Mouse (Mus musculus) fat pad, adult 2 months (tissue): ENCODE results near the gene 1700069L16Rik.

Experiments
- DNase-seq: peaks from one replicate; pipeline ENCODE4 v3.0.0-alpha.2; 2011; ENCODE audit warnings: low read depth, low spot score; ENCODE audit errors: extremely low read depth

Gene 1700069L16Rik

DNA sequence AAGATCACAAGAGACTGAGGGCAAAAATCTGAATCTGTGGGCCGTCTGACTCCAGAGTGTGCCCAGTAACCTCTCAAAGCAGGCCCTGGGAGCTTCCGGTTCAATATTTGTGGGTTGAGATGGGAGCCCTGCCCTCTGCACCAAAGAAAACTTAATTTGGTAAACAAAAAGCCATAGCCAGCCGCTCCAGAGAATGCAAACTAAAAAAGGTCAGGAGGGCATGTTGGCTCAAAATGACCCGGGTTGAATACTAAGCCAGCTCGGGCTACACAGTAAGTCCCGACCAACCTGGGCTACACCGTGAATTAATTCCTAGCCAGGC is 10.4 kb upstream of the 1700069L16Rik start:
- no peak for DNase-seq

DNA sequence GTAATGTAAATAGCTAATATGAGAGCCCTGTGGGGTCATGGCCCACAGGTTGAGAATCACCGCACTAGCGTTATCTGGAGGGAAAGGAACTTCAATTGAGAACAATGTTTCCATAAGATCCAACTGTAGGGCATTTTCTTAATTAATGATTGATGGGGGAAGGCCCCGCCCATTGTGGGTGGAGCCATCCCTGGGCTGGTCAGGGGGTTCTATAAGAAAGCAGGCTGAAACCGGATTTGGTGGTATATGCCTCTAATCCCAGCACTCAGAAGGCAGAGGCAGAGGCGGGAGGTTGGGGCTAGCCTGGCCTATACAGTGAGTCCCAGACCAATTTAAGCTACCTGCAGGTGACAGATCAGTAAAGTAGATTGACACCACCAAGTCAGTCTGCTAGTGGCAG is 9.8 kb upstream of the 1700069L16Rik start:
- DNase-seq, result no peak

DNA sequence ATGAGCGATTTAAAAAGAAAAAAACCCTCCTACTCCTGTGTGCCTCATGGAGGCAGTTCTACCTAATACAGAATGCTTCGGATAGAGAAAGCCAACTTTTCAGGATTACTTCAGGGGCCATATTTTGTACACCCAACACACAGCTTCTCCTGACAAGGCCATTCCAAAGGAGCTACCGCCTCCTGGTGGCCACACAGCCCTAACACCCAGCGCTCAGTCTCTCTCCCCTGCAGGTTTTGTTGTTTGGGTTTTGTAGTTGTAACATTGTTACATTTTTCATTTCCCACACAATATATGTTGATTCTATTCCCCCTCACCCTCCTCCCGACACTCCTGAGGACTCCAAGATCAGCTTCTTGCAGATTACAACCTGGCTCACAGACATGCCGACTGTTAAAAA is 7.6 kb upstream of the 1700069L16Rik start:
- DNase-seq, result no peak

DNA sequence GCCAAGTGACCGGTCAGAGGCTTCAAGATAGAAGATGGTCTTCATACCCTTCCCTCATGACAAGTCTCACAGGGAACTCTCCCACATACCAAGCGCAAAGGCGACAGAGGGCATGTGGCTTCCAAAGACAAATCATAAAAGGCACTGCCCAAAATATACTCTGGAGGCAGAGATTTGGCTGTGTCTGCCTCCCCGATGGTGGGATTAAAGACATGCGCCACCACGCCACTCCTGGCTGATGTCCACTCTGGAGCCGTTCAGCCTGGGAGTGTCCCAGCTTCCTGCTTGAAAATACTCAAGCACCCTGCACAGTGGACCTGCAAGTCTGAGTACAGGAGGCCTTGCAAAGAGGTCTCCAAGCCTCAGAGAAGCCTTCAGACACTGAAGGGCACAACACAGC is 6.6 kb upstream of the 1700069L16Rik start:
- no peak for DNase-seq

DNA sequence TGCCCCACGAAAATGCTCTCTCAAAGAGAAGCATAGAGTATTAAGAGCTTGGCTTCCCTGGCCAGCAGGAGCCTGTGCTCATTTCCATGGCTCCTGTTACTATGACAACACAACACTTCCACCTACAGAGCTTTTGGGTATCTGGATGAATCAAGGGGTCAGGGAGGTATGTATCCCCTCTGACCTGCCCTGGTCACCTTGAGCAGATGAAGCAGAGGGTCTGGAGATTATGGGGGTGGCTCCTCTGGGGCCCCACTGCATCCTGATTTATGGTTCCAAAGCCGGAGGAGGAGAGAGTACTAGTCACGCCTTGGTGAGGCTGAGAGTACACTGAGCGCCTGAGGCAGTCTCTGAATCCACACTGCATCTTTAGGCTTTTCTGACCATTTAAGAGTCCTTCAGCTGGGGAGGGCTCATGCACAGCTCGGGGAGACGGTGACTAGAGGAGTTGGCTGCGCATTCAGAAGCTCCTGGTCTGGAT is 6.1 kb upstream of the 1700069L16Rik start:
- DNase-seq, result no peak

DNA sequence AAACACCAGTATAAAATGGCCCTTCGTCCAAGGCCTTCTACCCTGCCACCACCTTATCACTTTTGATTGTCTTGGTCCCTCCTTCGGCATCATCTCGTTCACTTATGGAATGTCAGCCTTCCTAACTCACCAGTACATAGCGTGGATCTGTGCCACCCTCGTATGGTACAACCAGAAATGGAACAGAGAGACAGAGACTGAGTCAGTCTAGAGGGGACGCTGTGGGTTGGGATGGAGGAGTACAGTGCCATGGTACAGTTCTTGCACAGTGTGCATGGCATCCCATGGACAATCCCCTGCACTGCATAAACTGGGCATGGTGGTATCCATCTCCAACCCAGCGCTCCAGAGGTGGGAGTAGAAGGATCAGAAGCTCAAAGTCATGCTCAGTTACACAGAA is 4.1 kb upstream of the 1700069L16Rik start:
- DNase-seq, result no peak

DNA sequence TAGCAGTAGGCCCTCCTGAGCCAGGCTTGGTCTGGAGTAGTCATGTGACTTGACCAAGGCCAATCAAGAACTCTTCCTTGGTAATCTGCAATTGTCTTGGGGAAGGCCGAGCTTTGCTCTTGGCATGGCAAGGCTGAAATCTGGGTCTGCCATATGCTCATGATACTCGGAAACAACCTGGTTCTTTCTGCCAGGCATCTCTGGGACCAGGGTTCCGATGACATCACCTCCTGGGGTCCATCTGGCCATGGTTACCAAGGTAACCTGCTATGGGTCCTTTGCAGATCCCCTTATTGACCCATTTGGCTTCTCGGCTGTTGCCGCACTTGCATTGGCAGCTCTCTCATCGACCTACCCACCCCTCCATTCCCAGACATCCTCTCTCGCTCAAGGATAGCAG is 3.4 kb upstream of the 1700069L16Rik start:
- no peak for DNase-seq

DNA sequence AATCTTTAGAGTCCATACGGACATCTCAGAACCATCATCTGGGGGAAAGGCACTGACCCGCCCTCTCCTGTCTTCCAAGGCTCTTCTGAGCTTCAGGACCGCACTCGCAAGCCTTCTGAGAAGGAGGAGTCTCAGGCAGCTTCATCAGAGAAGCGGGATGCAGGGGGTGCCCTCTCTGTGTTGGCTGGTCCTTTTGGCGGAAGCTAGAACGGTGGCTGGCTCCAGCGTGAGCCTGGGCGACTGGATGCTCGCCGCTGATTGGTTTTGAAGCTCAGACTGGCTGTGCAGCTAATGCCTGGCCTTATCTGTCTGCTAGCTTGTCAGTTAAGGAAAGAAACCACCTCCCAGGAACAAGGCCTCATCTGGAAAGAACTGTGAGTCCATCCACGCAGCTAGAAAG is 2.7 kb upstream of the 1700069L16Rik start:
- no peak for DNase-seq

DNA sequence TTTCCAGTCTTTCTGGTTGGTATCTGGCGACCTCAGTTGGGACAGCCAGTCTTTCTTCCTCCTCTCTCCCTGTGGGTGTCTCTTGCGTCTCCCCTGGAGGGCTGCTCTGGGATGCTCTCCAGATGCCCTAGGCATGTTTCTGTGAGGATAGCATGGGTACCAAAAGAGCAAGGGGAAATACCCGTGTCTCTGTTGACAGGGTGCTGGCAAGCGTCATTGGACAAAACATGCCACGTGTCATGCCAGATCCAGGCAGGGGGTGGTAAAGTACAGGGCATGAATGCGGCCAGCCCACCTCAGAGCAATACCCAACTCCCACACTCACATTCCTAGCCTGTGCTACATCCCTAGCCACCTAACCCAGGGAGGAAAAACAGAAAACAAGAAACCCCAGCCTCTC is 2.0 kb upstream of the 1700069L16Rik start:
- no peak for DNase-seq

DNA sequence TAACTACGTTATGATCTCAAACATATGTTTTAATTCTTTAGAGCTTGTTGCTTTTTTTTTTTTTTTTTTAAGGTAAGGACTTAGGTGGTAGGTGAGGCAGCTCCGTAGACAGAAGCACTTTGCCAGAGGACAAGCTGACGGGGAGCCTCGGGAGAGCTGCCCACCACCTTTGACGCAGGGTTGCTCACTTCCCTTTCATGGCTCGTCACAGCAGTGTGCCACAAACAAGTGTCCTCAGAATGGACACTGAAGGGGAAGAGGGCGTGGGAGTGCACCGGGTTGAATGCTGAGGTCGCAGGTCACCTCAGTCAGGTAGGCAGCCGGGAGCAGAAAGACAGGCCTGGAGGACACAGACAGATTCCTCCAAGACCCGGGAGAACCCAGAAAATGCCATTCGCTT is 845 bp upstream of the 1700069L16Rik start:
- no peak for DNase-seq

DNA sequence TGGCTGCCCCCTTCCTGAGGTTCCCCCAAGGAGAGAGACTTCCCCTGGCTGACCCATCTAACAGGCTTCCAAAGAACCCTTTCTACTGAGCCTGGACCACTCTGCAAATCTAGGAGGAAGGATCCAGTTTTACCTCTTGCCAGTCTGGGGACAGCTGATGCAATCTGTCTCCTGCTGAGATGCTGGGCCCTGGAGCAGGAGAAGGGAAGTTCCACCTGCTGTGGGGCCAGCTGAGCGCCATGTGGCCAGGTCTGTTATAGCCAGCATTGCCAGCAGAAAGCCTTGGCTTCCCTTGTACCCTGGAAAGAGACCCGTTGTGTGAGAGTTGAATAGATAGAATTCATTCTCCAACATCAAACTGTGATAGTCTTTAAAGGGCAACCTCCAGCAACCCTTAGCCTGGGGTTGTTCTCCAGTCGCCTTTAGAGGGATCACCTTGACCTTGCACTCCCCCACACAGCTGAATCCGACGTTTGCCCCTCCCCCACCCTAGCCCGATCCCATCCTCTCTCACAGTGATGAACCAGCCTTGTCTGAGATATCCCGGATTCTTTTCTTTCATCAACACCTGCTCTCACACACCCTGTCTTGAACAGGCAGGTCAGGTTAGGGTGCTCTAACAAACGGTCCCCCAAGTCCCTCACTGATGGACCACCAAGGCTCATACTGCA is 870 bp downstream of the 1700069L16Rik start:
- DNase-seq, result no peak

DNA sequence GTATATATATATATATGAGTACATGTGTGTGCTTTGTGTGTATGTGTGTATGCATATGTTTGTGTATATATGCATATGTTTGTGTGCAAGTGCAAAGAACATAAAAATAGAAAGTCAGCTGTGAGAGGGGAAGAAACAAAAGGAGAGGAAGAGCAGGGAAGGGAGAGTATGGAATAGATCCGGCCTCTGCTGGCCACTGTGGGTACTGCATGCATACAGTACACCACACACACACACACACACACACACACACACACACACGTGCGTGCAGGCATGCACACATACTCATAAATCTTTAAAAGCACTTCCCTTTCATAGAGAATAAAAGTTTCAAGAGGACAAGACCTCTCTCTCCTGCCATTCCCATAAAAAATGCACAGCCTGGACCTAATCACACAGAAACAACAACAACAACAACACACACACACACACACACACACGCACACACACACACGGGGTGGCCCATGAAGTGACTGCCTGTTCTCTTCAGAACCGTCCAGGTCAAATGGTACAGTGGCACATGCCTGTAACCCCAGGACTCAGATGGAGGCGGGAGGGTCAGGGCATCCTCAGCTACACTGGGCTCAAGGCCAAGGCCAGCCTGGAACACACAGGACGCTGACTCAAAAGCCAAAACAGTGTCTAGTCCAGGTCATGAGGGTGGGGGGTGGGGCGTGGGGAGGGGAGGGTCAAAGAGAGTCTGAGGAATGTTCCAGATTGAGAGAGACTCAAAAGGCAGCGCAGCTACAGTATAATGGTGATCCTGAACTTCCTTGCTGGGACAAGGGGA is 2.2 kb downstream of the 1700069L16Rik start:
- DNase-seq, result no peak

DNA sequence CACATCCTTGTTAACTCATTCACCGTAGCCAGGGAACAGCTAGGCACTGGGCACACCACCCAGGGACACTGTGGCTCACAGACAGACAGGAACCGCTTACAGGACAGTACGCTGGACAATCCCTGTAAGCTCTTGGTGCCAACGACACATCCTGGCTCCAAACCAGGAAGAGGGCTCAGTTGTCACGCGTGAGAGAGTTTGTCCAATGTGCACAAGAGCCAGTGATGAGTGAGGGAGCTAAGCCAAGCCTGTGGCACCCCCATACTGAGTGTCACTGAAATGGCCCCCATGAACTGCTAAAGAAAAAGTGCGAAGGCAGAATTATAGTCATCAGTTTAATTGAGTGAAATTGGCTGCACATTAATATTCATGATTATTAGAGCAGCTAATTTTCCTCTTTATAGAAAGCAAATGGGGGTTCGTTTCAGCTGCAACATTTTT is 5.3 kb downstream of the 1700069L16Rik start:
- DNase-seq, result no peak

DNA sequence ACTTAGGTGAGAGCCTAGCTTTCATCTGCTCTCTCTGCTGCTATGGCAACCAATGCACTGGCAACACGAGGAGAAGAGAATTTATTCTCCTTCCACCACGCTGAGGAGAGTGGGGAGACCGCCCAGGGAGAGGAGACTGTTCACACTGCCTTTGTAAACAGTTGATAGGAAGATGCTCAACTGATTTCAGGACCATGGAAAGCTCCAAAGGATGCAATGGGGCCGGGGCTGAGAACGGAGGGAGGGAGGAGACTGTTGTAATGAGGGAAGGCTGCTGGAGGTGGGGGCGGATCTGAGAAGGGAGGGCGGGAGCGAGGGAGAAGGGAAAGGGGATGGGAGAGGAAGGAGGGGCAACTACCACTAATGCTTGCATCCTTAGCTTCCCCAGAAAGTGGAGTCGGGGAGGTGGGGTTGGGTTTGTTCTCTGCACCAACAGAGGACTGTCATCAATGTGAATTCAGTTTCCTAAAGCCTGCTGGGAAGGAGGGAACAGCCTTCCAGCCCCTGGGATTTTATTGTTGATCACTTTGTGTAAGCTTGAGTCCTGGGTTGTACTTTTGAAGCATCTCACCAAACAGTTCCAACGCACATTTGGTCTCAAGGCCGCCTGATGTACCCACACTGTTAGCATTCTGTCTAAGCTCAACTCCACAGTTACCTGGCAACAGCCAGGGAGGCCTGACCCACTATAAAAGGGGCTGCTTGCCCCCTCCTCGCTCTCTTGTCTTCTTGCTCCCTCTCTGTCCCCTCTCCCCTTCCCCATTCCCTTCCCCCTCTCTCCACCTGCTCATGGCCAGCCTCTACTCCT is 7.8 kb downstream of the 1700069L16Rik start:
- DNase-seq, result no peak

DNA sequence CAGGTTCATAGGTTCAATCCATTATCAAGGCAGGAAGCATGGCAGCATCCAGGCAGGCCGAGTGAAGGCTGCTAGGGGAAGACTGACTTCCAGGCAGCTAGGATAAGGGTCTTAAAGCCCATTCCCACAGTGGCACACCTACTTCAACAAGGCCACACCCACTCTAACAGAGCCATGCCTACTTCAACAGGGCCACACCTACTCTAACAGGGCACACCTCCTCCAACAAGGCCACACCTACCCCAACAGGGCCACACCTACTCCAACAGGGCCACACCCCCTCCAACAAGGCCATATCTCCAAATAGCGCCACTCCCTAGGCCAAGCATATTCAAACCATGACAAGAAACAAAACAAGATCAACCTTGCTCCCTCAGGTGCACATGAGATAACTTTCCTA is 11.7 kb downstream of the 1700069L16Rik start:
- no peak for DNase-seq

DNA sequence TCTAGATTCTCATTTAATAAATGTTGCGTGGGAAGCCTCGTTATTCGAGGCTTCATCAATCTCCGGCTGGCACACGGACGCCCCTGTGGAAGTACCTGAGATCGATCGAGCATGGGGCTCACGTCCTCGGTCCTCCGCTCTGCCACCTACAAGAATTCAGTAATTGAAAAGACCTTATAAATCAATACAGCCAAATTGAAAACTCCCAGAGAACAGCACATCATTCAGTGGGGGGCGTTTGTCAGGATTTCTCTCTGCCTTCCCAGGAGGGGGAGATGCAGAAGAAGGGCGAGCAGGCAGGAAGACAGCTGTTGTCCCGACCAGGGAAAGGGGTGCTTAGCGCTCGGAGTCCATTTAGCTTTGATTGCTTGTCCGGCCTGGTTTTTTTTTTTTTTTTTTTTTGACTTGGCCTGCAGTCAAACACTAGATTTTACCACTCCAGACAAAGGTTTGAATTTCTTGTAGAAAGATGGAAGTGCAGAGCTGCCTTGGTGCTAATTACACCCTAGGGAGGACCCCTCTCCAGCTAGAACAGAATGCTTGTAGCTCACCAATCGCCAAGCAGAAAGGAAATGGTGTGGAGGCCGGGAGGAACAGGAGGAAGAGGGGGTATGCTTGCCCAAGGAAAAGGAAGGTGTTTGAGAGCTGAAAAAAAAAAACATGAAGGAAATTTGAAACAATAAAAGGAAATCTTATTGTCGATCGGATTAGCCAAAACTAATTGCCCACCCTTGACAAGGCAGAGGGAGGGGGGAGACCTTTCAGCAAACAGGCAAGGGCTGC is 20.6 kb downstream of the 1700069L16Rik start:
- DNase-seq, result no peak

DNA sequence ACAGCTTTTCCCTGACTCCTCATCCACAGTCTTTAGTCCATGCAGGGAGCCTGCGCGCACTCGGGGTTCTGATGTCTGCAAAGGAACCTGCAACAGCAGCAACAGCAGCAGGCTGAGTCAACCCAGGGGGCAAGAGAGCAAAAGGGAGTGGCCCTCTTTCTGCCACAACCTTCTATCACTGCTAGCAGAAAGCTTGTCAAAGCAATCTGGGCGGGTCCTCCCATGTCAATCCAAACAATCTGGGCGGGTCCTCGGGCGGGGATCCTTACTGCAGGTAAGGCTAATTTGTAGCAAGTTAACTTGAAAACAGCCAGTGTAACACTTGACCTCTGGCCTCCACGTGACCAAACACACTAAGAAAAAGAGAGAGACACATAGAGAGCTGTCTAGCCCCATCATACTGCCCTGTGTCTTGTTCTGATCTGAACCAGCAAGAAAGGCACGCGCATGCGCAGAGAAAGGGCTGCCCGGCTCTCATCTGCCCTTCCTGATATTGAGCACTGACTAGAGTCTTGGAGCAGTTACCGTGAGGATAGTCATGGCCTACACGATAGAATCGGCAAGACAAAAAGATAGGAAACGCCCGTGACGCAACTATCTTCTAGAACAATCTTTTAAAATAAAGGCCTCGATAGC is 24.1 kb downstream of the 1700069L16Rik start:
- DNase-seq, result no peak

DNA sequence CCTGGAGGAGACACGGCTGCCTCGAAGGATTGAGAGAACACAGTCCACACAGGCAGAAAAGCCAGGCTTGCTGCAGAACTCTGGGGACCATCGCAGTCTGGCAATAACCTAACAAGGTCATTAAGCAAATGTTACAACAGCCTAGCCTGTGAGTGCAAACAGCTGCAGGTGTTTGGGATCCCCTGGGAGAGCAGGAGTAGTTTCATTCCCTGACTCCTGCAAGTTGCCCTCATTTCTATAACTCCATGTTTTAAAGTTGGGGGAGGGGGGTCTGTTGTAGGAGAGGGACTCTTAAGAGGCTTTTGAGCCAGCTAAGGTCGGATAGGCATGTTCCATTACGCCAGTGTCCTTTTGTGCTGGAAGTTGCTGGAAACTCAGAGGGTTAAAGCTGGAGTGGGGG is 30.2 kb downstream of the 1700069L16Rik start:
- no peak for DNase-seq

DNA sequence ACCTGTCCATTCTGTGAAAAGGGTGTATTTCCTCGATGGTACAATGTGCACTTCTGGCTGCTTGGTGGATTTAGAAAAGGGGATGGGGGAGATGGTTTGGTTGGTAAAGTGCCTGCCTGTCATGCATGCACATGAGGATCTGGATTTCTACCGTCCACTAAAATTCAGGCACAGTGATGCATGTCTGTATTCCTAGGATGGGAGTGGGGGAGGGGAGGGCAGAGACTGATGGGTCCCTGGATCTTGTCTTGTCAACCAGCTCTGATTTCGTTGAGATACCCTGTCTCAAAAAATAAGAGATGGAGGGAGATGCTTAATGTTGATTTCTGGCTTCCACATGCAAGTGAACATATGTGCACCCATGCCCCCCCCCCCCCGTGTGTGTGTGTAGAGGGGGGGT is 30.6 kb downstream of the 1700069L16Rik start:
- DNase-seq, result no peak

DNA sequence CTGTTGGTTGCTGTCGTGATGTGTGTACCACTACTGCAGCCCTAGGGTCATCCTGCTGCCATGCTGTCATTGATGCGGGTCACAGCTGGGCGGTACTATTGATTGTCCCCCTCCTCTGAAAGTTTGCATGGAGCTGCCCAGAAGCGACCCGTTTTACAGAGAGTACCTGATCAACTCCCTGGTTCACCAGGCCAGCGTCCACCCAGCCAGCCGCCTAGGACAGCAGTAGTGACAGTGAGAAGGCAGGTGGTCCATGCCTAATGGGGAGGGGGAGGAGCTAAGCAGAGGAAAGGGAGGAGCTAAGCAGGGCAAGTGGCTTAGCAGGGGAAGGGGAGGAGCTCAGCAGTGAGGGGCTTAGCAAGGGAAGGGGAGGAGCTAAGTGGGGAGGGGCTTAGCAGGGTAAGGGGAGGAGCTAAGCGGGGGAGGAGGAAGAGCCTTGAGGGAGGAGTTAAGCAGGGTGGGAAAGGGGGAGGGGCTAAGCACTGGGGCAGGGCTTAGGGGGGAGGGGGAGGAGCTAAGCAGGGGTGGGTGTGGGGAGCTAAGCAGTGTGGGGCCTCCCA is 31.3 kb downstream of the 1700069L16Rik start:
- no peak for DNase-seq
